In the genomic region with DNA sequence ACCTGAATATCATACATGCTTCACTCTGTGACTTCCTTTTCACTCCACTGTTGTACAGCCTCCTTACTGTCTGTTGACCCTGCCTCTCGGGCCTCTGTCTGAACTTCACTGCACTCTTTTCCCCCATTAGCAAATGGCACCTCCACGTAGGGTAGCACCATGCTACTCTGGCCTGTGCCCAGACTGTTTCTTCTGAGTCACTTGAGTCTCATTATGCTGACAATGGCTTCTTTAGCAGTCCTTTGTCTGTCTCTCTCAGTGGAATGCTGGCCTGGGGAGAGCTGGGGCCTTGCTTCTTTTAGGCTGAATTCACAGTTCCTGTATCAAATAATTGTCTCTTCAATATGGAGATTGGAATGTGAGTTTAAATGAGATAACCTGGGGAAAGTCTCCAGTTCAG, we compare ENCODE assay signal across 18 mouse cellular contexts. TPM values are rescaled to one million over a fixed set of nuclear protein-coding genes. Genes with fewer than 3 reads are reported as not detected.
DNase-seq lines count a peak whose midpoint lies in the region; ATAC-seq and TF ChIP-seq lines count a peak whose summit lies in the region.
"Had no signal": no experiment of that assay in that cellular context is flagged by ENCODE, and none has a peak within 500 bp of the region (broad histone marks: within the 10 kb centered on the region; RNA-seq: fewer than 3 reads in every experiment).

No protein-coding gene starts in this region.

- no peaks in the 10 kb centered on the region for H3K27me3 ChIP-seq in heart, embryonic 13.5 days (replicated peaks)
- H3K27me3 ChIP-seq in heart, adult 2 months (ENCODE audit: control insufficient read depth, insufficient read depth, low read length), result no peaks in the 10 kb centered on the region
- no peaks in the 10 kb centered on the region for H3K27me3 ChIP-seq in ES-Bruce4 (ENCODE audit: control insufficient read depth, insufficient read depth, low read length, poor library complexity, severe bottlenecking)
- no peaks in the 10 kb centered on the region for H3K27me3 ChIP-seq in forebrain, embryonic 14.5 days (replicated peaks; ENCODE audit: control insufficient read depth, insufficient read depth, low read length)
- H3K27me3 ChIP-seq: intestine, embryonic 15.5 days; liver, embryonic 12.5 days; Patski had no signal

- 71% methylated on average over 2 of the region's 2 CpGs for WGBS in heart, embryonic 13.5 days
- 71% methylated on average over 2 of the region's 2 CpGs for whole genome bisulfite sequencing in heart, adult 2 months
- WGBS in forebrain, embryonic 14.5 days, result 11% methylated on average over 2 of the region's 2 CpGs

- no peak for DNase-seq in heart, adult 2 months
- peak; percentile 94 for DNase-seq in R1 (ENCODE audit: low read depth, low spot score)
- peak; percentile 22 for DNase-seq in forebrain, embryonic 14.5 days (ENCODE audit: low spot score)
- no peak for DNase-seq in yolk sac, embryonic 10.5 days (ENCODE audit: low spot score)
- DNase-seq in cerebellum, adult 11 months, result no peak
- DNase-seq: adrenal gland, postnatal 10 days; cerebellum, postnatal 25 days; heart, postnatal 10 days; kidney, postnatal 4 days; left cerebral cortex, postnatal 4 days; right cerebral cortex, postnatal 14 days; thymus, adult 18-20 months had no signal

- no peak overlapping the region for H3K4me3 ChIP-seq in heart, embryonic 13.5 days
- H3K4me3 ChIP-seq in heart, adult 2 months, result no peak overlapping the region
- H3K4me3 ChIP-seq in ES-Bruce4 (ENCODE audit: low read depth, low read length), result no peak overlapping the region
- H3K4me3 ChIP-seq in forebrain, embryonic 14.5 days (ENCODE audit: low read depth, low read length), result no peak overlapping the region
- H3K4me3 ChIP-seq: intestine, embryonic 15.5 days; liver, embryonic 12.5 days had no signal

- TF ChIP-seq POLR2A in heart, adult 2 months (IDR thresholded peaks at IDR 0.05; ENCODE audit: insufficient read depth, low read depth, low read length), result no peak
- no peak for TF ChIP-seq POLR2A in ES-Bruce4 (IDR thresholded peaks at IDR 0.05; ENCODE audit: insufficient read depth, low read length)

- no peaks in the 10 kb centered on the region for H3K9me3 ChIP-seq in heart, embryonic 13.5 days
- no peaks in the 10 kb centered on the region for H3K9me3 ChIP-seq in ES-Bruce4 (replicated peaks; ENCODE audit: control insufficient read depth, insufficient read depth, low read length, poor library complexity, severe bottlenecking)
- no peaks in the 10 kb centered on the region for H3K9me3 ChIP-seq in forebrain, embryonic 14.5 days (replicated peaks; ENCODE audit: control insufficient read depth, low read length)
- H3K9me3 ChIP-seq: intestine, embryonic 15.5 days; liver, embryonic 12.5 days had no signal

- 0 out of 2 replicates have a peak overlapping the region, but pooled peaks have one; percentile 39 for H3K27ac ChIP-seq in heart, embryonic 13.5 days (replicated peaks)
- no peak overlapping the region for H3K27ac ChIP-seq in heart, adult 2 months
- H3K27ac ChIP-seq in ES-Bruce4 (ENCODE audit: insufficient read depth, low read length), result peak overlapping the region; percentile 60; the same call in 1 of the 2 replicates
- H3K27ac ChIP-seq in forebrain, embryonic 14.5 days (ENCODE audit: low read depth, low read length), result 0 out of 2 replicates have a peak overlapping the region, but pooled peaks have one; percentile 1
- H3K27ac ChIP-seq: intestine, embryonic 15.5 days; liver, embryonic 12.5 days had no signal

- no peak for TF ChIP-seq CTCF in heart, adult 2 months (IDR thresholded peaks at IDR 0.05)
- no peak for TF ChIP-seq CTCF in ES-Bruce4 (IDR thresholded peaks at IDR 0.05; ENCODE audit: low read depth, low read length)

- no peak for ATAC-seq in heart, embryonic 13.5 days (ENCODE audit: extremely low read depth, insufficient number of reproducible peaks, low FRiP score, low TSS enrichment)
- peak; percentile 37; the same call in 1 of the 2 replicates for ATAC-seq in forebrain, embryonic 14.5 days
- ATAC-seq: intestine, embryonic 15.5 days; liver, embryonic 12.5 days; lung, postnatal 0 days; Patski had no signal

- no peak for TF ChIP-seq EP300 in heart, adult 2 months (IDR thresholded peaks at IDR 0.05; ENCODE audit: insufficient read depth, low read depth, low read length)
- TF ChIP-seq EP300 in ES-Bruce4 (IDR thresholded peaks at IDR 0.05; ENCODE audit: insufficient read depth, low read depth, low read length), result no peak

- H3K79me2 ChIP-seq in heart, adult 2 months (replicated peaks; ENCODE audit: control insufficient read depth, insufficient read depth, low read length), result no peaks in the 10 kb centered on the region

- peaks cover 12% of the 10 kb centered on the region; the same call in 1 of the 2 replicates for H3K4me1 ChIP-seq in heart, embryonic 13.5 days
- no peaks in the 10 kb centered on the region for H3K4me1 ChIP-seq in heart, adult 2 months (ENCODE audit: control insufficient read depth, insufficient read depth, low read length)
- H3K4me1 ChIP-seq in ES-Bruce4 (ENCODE audit: control insufficient read depth, insufficient read depth, low read length), result peaks cover 3% of the 10 kb centered on the region
- H3K4me1 ChIP-seq in forebrain, embryonic 14.5 days (ENCODE audit: control insufficient read depth, insufficient read depth, low read length), result no peaks in the 10 kb centered on the region
- H3K4me1 ChIP-seq: intestine, embryonic 15.5 days; liver, embryonic 12.5 days had no signal

- no peak overlapping the region for H3K9ac ChIP-seq in heart, embryonic 13.5 days
- H3K9ac ChIP-seq in heart, adult 2 months (ENCODE audit: low read depth, low read length), result no peak overlapping the region
- H3K9ac ChIP-seq in ES-Bruce4 (ENCODE audit: low read depth, poor library complexity, severe bottlenecking), result no peak overlapping the region
- H3K9ac ChIP-seq in forebrain, embryonic 14.5 days (ENCODE audit: low read length), result no peak overlapping the region
- H3K9ac ChIP-seq: intestine, embryonic 15.5 days; liver, embryonic 12.5 days had no signal

- intact Hi-C loops in heart, adult 2 months (cut with DNase I), result no loop called here

- peaks cover 95% of the 10 kb centered on the region for H3K36me3 ChIP-seq in heart, embryonic 13.5 days
- H3K36me3 ChIP-seq in heart, adult 2 months (ENCODE audit: control insufficient read depth, insufficient read depth, low read length), result peaks cover 15% of the 10 kb centered on the region
- peaks cover 48% of the 10 kb centered on the region for H3K36me3 ChIP-seq in ES-Bruce4 (ENCODE audit: control insufficient read depth, insufficient read depth, low read length, poor library complexity, severe bottlenecking)
- peaks cover 76% of the 10 kb centered on the region for H3K36me3 ChIP-seq in forebrain, embryonic 14.5 days (ENCODE audit: control insufficient read depth, insufficient read depth, low read length)

- H3K4me2 ChIP-seq in heart, embryonic 13.5 days, result no peak overlapping the region
- H3K4me2 ChIP-seq in forebrain, embryonic 14.5 days (ENCODE audit: low read length), result no peak overlapping the region
- H3K4me2 ChIP-seq: intestine, embryonic 15.5 days; liver, embryonic 12.5 days had no signal

RNA-seq across cellular contexts. Expression of a gene that starts 48.7 kb away (rescaled TPM):
- polyA plus RNA-seq in heart, embryonic 13.5 days (2015; fragmentation: Nextera tagmentation; extraction: Ambion mirVana), result 23.1 and 23.3 TPM in 2 replicates
- 10 to 100 TPM; 67.4 to 75.3 TPM for total RNA-seq in heart, adult 2 months (2021)
- polyA plus RNA-seq in heart, adult 2 months (2012; rRNA removed), result 17.0 and 25.9 TPM in 2 replicates
- polyA plus RNA-seq in ES-Bruce4 (2011; ENCODE audit: insufficient read depth, insufficient read length, low read depth, missing spikeins), result 104 and 108 TPM in 2 replicates
- 37.0 and 41.0 TPM in 2 replicates for polyA plus RNA-seq in forebrain, embryonic 14.5 days (2014; fragmentation: Nextera tagmentation; extraction: Ambion mirVana)

Comparison
In these comparisons a context has a peak if more than half of its experiments do, and no peak if none do; other contexts are left out.
1. DNase-seq: peak in R1 (single experiment) and forebrain, embryonic 14.5 days (single experiment); none in heart, adult 2 months (0 of 2), yolk sac, embryonic 10.5 days (single experiment) and cerebellum, adult 11 months (single experiment).